Mouse (Mus musculus) spleen, adult 2 months (tissue): ENCODE data around the gene Lenep. TPM values are rescaled to one million over a fixed set of nuclear protein-coding genes. Genes with fewer than 3 reads are reported as not detected.
"Not testable (repeated sequence)": the region's sequence is repeated elsewhere in the genome, so short reads cannot be mapped to it uniquely, and the experiment has no call there.

ENCODE experiments used
- DNase-seq, 2 experiments: peaks; one replicate each; pipeline versions ENCODE4 v3.0.0 to v3.0.0-alpha.2; 2012 to 2021; ENCODE audit warnings: low spot score in 2 of 2, low read depth in 1 of 2
- H3K27ac ChIP-seq: fragments of 200-500 bp; 2 replicates; pipeline ENCODE4 v1.5.1; 2012; ENCODE audit warnings: low read length, inconsistent platforms; ENCODE audit not compliant: insufficient read depth
- H3K27me3 ChIP-seq: fragments of 200-500 bp; 2 replicates; pipeline ENCODE4 v1.6.1; 2012; ENCODE audit warnings: mild to moderate bottlenecking, moderate library complexity, low read length, inconsistent platforms; ENCODE audit not compliant: control insufficient read depth, insufficient read depth
- H3K36me3 ChIP-seq: fragments of 200-500 bp; 2 replicates; pipeline ENCODE4 v1.6.1; 2012; ENCODE audit warnings: mild to moderate bottlenecking, low read length, inconsistent platforms; ENCODE audit not compliant: control insufficient read depth, insufficient read depth
- H3K4me1 ChIP-seq: fragments of 200-500 bp; 2 replicates; pipeline ENCODE4 v1.6.1; 2011; ENCODE audit warnings: inconsistent platforms; ENCODE audit not compliant: control insufficient read depth, insufficient read depth, insufficient read length
- H3K4me3 ChIP-seq: fragments of 200-500 bp; 2 replicates; pipeline ENCODE4 v1.5.1; 2011; ENCODE audit warnings: mild to moderate bottlenecking, inconsistent platforms; ENCODE audit not compliant: insufficient read depth, insufficient read length; ENCODE audit errors: extremely low read depth
- CTCF ChIP-seq: fragments of 200-500 bp; IDR thresholded peaks from 2 replicates; pipeline ENCODE4 v1.5.1; 2011; ENCODE audit warnings: mild to moderate bottlenecking, inconsistent platforms; ENCODE audit not compliant: insufficient read depth, insufficient read length, insufficient replicate concordance; ENCODE audit errors: extremely low read depth
- POLR2A ChIP-seq: fragments of 200-500 bp; IDR thresholded peaks from 2 replicates; pipeline ENCODE4 v1.6.1; 2011; ENCODE audit warnings: low read depth, low read length, inconsistent platforms
- WGBS: fragments of 180-500 bp; shearing (Covaris S2); methylation state at CpG from one replicate; pipeline ENCODE4 v1.1.7; 2018; 5-methylcytosine and 5-hydroxymethylcytosine counted together
- polyA plus RNA-seq: library from polyadenylated mRNA; depleted of rRNA; stranded (reverse); fragments of >200 nt; gene quantifications from 2 replicates; pipeline ENCODE4 v1.2.3, GENCODE M21; 2012

Lenep gene
- polyA plus RNA-seq, 1 experiment, result 1.5 TPM

GRCm38 (mm10) chr3:89436176-89437113 is 33.9 kb upstream of the Lenep start, which contains the start of gene Pbxip1:
Gene Pbxip1 (plus strand): TSS chr3:89436706.
- Histone ChIP-seq H3K27ac (peak within 1 kb of the TSS; percentile 87), H3K36me3 (peaks cover 13% of the 10 kb centered on the region), H3K4me1 (peaks cover 7% of the 10 kb centered on the region; the same call in 1 of the 2 replicates), H3K27me3 (no peaks in the 10 kb centered on the region), H3K4me3 (peak within 1 kb of the TSS; percentile 86)
- peak; percentile 68 to 70 for DNase-seq
- TF ChIP-seq CTCF, result no peak
- TF ChIP-seq POLR2A, result peak; percentile 44; the same call in 1 of the 2 replicates
- 7% methylated on average over 16 of the region's 16 CpGs for WGBS

- no peak for DNase-seq
- no peak overlapping the region for H3K27ac ChIP-seq
- TF ChIP-seq CTCF (no peak), POLR2A (no peak)
- WGBS, result 95% methylated on average over 7 of the region's 7 CpGs
- peaks cover 13% of the 10 kb centered on the region for H3K36me3 ChIP-seq
- H3K4me3 ChIP-seq, result no peak overlapping the region
- H3K4me1 ChIP-seq, result peaks cover 10% of the 10 kb centered on the region; the same call in 1 of the 2 replicates
- no peaks in the 10 kb centered on the region for H3K27me3 ChIP-seq
Measured at GRCm38 (mm10) chr3:89435041-89435440, 32.4 kb upstream of the Lenep start.

GRCm38 (mm10) chr3:89434532-89434931 is 31.9 kb upstream of the Lenep start:
- H3K27ac ChIP-seq, result no peak overlapping the region
- H3K27me3 ChIP-seq, result no peaks in the 10 kb centered on the region
- TF ChIP-seq CTCF (no peak), POLR2A (no peak)
- H3K4me3 ChIP-seq, result no peak overlapping the region
- 87% methylated on average over 11 of the region's 11 CpGs for WGBS
- peaks cover 10% of the 10 kb centered on the region for H3K36me3 ChIP-seq
- peaks cover 10% of the 10 kb centered on the region; the same call in 1 of the 2 replicates for H3K4me1 ChIP-seq
- no peak for DNase-seq

DNA sequence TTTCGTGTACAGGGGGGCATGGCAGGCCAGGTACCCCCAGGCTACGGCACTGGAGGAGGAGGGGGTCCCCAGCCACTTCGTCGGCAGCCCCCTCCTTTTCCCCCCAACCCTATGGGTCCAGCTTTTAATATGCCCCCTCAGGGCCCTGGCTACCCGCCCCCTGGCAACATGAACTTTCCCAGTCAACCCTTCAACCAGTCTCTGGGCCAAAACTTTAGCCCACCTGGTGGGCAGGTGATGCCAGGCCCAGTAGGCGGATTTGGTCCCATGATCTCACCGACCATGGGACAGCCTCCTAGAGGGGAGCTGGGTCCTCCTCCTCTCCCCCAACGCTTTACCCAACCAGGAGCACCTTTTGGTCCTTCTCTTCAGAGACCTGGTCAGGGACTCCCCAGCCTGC is 30.0 kb upstream of the Lenep start:
- H3K36me3 ChIP-seq, result peaks cover 12% of the 10 kb centered on the region
- 96% methylated on average over 8 of the region's 8 CpGs for WGBS
- TF ChIP-seq POLR2A, result no peak
- TF ChIP-seq CTCF, result no peak
- H3K4me1 ChIP-seq, result peaks cover 5% of the 10 kb centered on the region; the same call in 1 of the 2 replicates
- H3K4me3 ChIP-seq, result no peak overlapping the region
- H3K27ac ChIP-seq, result no peak overlapping the region
- no peaks in the 10 kb centered on the region for H3K27me3 ChIP-seq
- DNase-seq, result no peak

GRCm38 (mm10) chr3:89430171-89431159 is 27.9 kb upstream of the Lenep start, which contains the start of gene Pygo2:
Gene Pygo2 (plus strand): TSS chr3:89430214.
- Histone ChIP-seq H3K36me3 (peaks cover 21% of the 10 kb centered on the region), H3K4me1 (peaks cover 3% of the 10 kb centered on the region; the same call in 1 of the 2 replicates), H3K27ac (peak within 1 kb of the TSS; percentile 84), H3K27me3 (no peaks in the 10 kb centered on the region), H3K4me3 (peak within 1 kb of the TSS; percentile 80)
- TF ChIP-seq CTCF (no peak), POLR2A (peak; percentile 48)
- WGBS, result 3% methylated on average over 67 of the region's 68 CpGs
- DNase-seq, result peak; percentile 76 to 91

GRCm38 (mm10) chr3:89429021-89429420 is 26.4 kb upstream of the Lenep start:
- H3K27ac ChIP-seq, H3K27me3 ChIP-seq, H3K4me1 ChIP-seq, H3K4me3 ChIP-seq, DNase-seq: not testable (repeated sequence)
- 98% methylated on average over 7 of the region's 7 CpGs for WGBS
- peaks cover 27% of the 10 kb centered on the region for H3K36me3 ChIP-seq
